In genomic region chr5:141138771-141139360, GRCm38 (mm10) we compare ENCODE assay signal across 11 mouse cellular contexts.
DNase-seq lines count a peak whose midpoint lies in the region; ATAC-seq lines count a peak whose summit lies in the region.
"Had no signal": no experiment of that assay in that cellular context is flagged by ENCODE, and none has a peak within 500 bp of the region (broad histone marks: within the 10 kb centered on the region; RNA-seq: fewer than 3 reads in every experiment).

No protein-coding gene starts in this region.

- no peaks in the 10 kb centered on the region for H3K27me3 ChIP-seq in kidney, embryonic 16.5 days (ENCODE audit: insufficient read depth, low read length)
- no peaks in the 10 kb centered on the region for H3K27me3 ChIP-seq in embryonic facial prominence, embryonic 10.5 days (replicated peaks; ENCODE audit: low read depth, poor library complexity, severe bottlenecking)
- no peaks in the 10 kb centered on the region for H3K27me3 ChIP-seq in heart, embryonic 14.5 days (ENCODE audit: control insufficient read depth, insufficient read depth, low read length)
- H3K27me3 ChIP-seq in midbrain, embryonic 14.5 days (ENCODE audit: control insufficient read depth, insufficient read depth, low read length) = no peaks in the 10 kb centered on the region
- H3K27me3 ChIP-seq: liver, embryonic 13.5 days had no signal

- 47% methylated on average over 12 of the region's 12 CpGs for WGBS in kidney, embryonic 16.5 days
- 51% methylated on average over 12 of the region's 12 CpGs for WGBS in embryonic facial prominence, embryonic 10.5 days
- 37% methylated on average over 12 of the region's 12 CpGs for WGBS in heart, embryonic 14.5 days
- WGBS in midbrain, embryonic 14.5 days = 46% methylated on average over 12 of the region's 12 CpGs

- no peak overlapping the region for H3K27ac ChIP-seq in kidney, embryonic 16.5 days (ENCODE audit: low read length)
- H3K27ac ChIP-seq in embryonic facial prominence, embryonic 10.5 days (replicated peaks) = no peak overlapping the region
- peak overlapping the region; percentile 57 to 58 for H3K27ac ChIP-seq in heart, embryonic 14.5 days (replicated peaks in 1 of 2; ENCODE audit: control insufficient read depth in 1 of 2, insufficient read depth in 1 of 2, low read depth in 2 of 2, low read length in 2 of 2)
- peak overlapping the region; percentile 55 for H3K27ac ChIP-seq in midbrain, embryonic 14.5 days (replicated peaks; ENCODE audit: low read depth, low read length)
- H3K27ac ChIP-seq: liver, embryonic 13.5 days had no signal

- no peak overlapping the region for H3K9ac ChIP-seq in kidney, embryonic 16.5 days (replicated peaks; ENCODE audit: low read length)
- peak overlapping the region; percentile 18; the same call in 1 of the 2 replicates for H3K9ac ChIP-seq in heart, embryonic 14.5 days (ENCODE audit: low read length)
- H3K9ac ChIP-seq in midbrain, embryonic 14.5 days (replicated peaks; ENCODE audit: low read length) = no peak overlapping the region; the same call in 1 of the 2 replicates
- H3K9ac ChIP-seq: liver, embryonic 13.5 days had no signal

- no peak for DNase-seq in kidney, postnatal 10 days
- DNase-seq in embryonic facial prominence, embryonic 10.5 days (ENCODE audit: low spot score) = peak; percentile 8
- no peak for DNase-seq in midbrain, embryonic 14.5 days
- DNase-seq in layer of hippocampus, adult 9-11 months = no peak
- no peak for DNase-seq in cerebellum, adult 11 months
- no peak for DNase-seq in thymus, adult 18-20 months
- DNase-seq: kidney, adult 2 months; liver, embryonic 13.5 days; thymus, adult 2 months had no signal

- no peak for ATAC-seq in kidney, embryonic 16.5 days (ENCODE audit: low FRiP score, low TSS enrichment)
- no peak for ATAC-seq in heart, embryonic 14.5 days (ENCODE audit: insufficient number of reproducible peaks, insufficient read depth, low FRiP score, low read depth)
- no peak for ATAC-seq in midbrain, embryonic 14.5 days (ENCODE audit: low FRiP score, low TSS enrichment)

- peak overlapping the region; percentile 19; the same call in 1 of the 2 replicates for H3K4me2 ChIP-seq in kidney, embryonic 16.5 days (replicated peaks; ENCODE audit: low read depth, low read length)
- H3K4me2 ChIP-seq in heart, embryonic 14.5 days (ENCODE audit: low read length) = no peak overlapping the region
- H3K4me2 ChIP-seq in midbrain, embryonic 14.5 days (ENCODE audit: low read length) = peak overlapping the region; percentile 45
- H3K4me2 ChIP-seq: liver, embryonic 13.5 days had no signal

- no peaks in the 10 kb centered on the region for H3K36me3 ChIP-seq in kidney, embryonic 16.5 days (ENCODE audit: insufficient read depth, low read length)
- H3K36me3 ChIP-seq in embryonic facial prominence, embryonic 10.5 days (replicated peaks) = no peaks in the 10 kb centered on the region
- H3K36me3 ChIP-seq in heart, embryonic 14.5 days (ENCODE audit: control insufficient read depth, insufficient read depth, low read length) = no peaks in the 10 kb centered on the region
- H3K36me3 ChIP-seq in midbrain, embryonic 14.5 days (ENCODE audit: control insufficient read depth, insufficient read depth, low read length) = no peaks in the 10 kb centered on the region
- H3K36me3 ChIP-seq: liver, embryonic 13.5 days had no signal

- peaks cover 18% of the 10 kb centered on the region for H3K4me1 ChIP-seq in kidney, embryonic 16.5 days (ENCODE audit: insufficient read depth, low read length)
- H3K4me1 ChIP-seq in embryonic facial prominence, embryonic 10.5 days = peaks cover 35% of the 10 kb centered on the region
- H3K4me1 ChIP-seq in heart, embryonic 14.5 days (ENCODE audit: control insufficient read depth in 2 of 2, insufficient read depth in 2 of 2, low read length in 2 of 2) = peaks cover 19 to 27% of the 10 kb centered on the region in 2 experiments
- H3K4me1 ChIP-seq in midbrain, embryonic 14.5 days (ENCODE audit: control insufficient read depth, insufficient read depth, low read length) = peaks cover 10% of the 10 kb centered on the region; the same call in 1 of the 2 replicates
- H3K4me1 ChIP-seq: liver, embryonic 13.5 days had no signal

- no peak overlapping the region for H3K4me3 ChIP-seq in kidney, embryonic 16.5 days (ENCODE audit: low read length)
- H3K4me3 ChIP-seq in embryonic facial prominence, embryonic 10.5 days = peak overlapping the region; percentile 8; the same call in 1 of the 2 replicates
- H3K4me3 ChIP-seq in heart, embryonic 14.5 days (ENCODE audit: control insufficient read depth in 1 of 2, insufficient read depth in 1 of 2, low read depth in 1 of 2, low read length in 2 of 2) = no peak overlapping the region
- H3K4me3 ChIP-seq in midbrain, embryonic 14.5 days (replicated peaks; ENCODE audit: low read depth, low read length) = no peak overlapping the region
- H3K4me3 ChIP-seq: liver, embryonic 13.5 days had no signal

- no peaks in the 10 kb centered on the region for H3K9me3 ChIP-seq in kidney, embryonic 16.5 days (ENCODE audit: low read length)
- H3K9me3 ChIP-seq in embryonic facial prominence, embryonic 10.5 days = no peaks in the 10 kb centered on the region
- H3K9me3 ChIP-seq in heart, embryonic 14.5 days (ENCODE audit: control insufficient read depth, low read length) = no peaks in the 10 kb centered on the region
- H3K9me3 ChIP-seq in midbrain, embryonic 14.5 days (ENCODE audit: control insufficient read depth, low read length) = no peaks in the 10 kb centered on the region

Comparison
In these comparisons a context has a peak if more than half of its experiments do, and no peak if none do; other contexts are left out.
1. H3K27ac ChIP-seq: peak in heart, embryonic 14.5 days (2 of 2) and midbrain, embryonic 14.5 days (single experiment); none in kidney, embryonic 16.5 days (single experiment) and embryonic facial prominence, embryonic 10.5 days (single experiment).